Mouse (Mus musculus) cerebellum, adult 2 months (tissue): Measurements from ENCODE around the gene Dpp7. TPM values are rescaled to one million over a fixed set of nuclear protein-coding genes. Genes with fewer than 3 reads are reported as not detected.

ENCODE experiments used
- DNase-seq, 2 experiments: peaks; one replicate each; pipeline ENCODE4 v3.0.0; 2021
- H3K27ac ChIP-seq: fragments of 200-500 bp; 2 replicates; pipeline ENCODE4 v1.5.1; 2012; ENCODE audit warnings: low read length, control low read depth, inconsistent platforms; ENCODE audit not compliant: insufficient read depth
- H3K27me3 ChIP-seq: fragments of 200-500 bp; 2 replicates; pipeline ENCODE4 v1.6.1; 2012; ENCODE audit warnings: inconsistent platforms, mild to moderate bottlenecking, low read length, moderate library complexity; ENCODE audit not compliant: control insufficient read depth, insufficient read depth
- H3K4me1 ChIP-seq: fragments of 200-500 bp; 2 replicates; pipeline ENCODE4 v1.6.1; 2011; ENCODE audit warnings: low read length; ENCODE audit not compliant: control insufficient read depth, insufficient read depth
- H3K4me3 ChIP-seq: fragments of 200-500 bp; replicated peaks from 2 replicates; pipeline ENCODE3; 2011; ENCODE audit warnings: mild to moderate bottlenecking, low read depth, low read length, control low read depth; ENCODE audit not compliant: insufficient read depth
- CTCF ChIP-seq: fragments of 200-500 bp; IDR thresholded peaks from 2 replicates; pipeline ENCODE4 v1.5.1; 2011; ENCODE audit warnings: low read depth, mild to moderate bottlenecking, control low read depth, low read length, moderate library complexity, borderline replicate concordance; ENCODE audit not compliant: insufficient read depth
- POLR2A ChIP-seq: fragments of 200-500 bp; IDR thresholded peaks from 2 replicates; pipeline ENCODE4 v1.6.1; 2011; ENCODE audit warnings: low read length, control low read depth, borderline replicate concordance; ENCODE audit not compliant: insufficient read depth
- WGBS: fragments of 180-500 bp; shearing (Covaris S2); methylation state at CpG from one replicate; pipeline ENCODE4 v1.1.7; 2018; 5-methylcytosine and 5-hydroxymethylcytosine counted together
- polyA plus RNA-seq: library from polyadenylated mRNA; depleted of rRNA; stranded (reverse); fragments of >200 nt; gene quantifications from 2 replicates; pipeline ENCODE4 v1.2.3, GENCODE M21; 2012

Gene Dpp7
- polyA plus RNA-seq, 1 experiment: 63.1 TPM

- no peaks in the 10 kb centered on the region for H3K27me3 ChIP-seq
- no peak for DNase-seq
- WGBS: 78% methylated on average over 2 of the region's 2 CpGs
- no peak overlapping the region for H3K27ac ChIP-seq
- TF ChIP-seq POLR2A (no peak), CTCF (no peak)
- peaks cover 4% of the 10 kb centered on the region; the same call in 1 of the 2 replicates for H3K4me1 ChIP-seq
- no peak overlapping the region for H3K4me3 ChIP-seq
These were observed 22.6 kb downstream of the Dpp7 start for GRCm38 (mm10) chr2:25333569-25333968.

- TF ChIP-seq CTCF (no peak), POLR2A (peak; percentile 95)
- Histone ChIP-seq H3K4me1 (peaks cover 4% of the 10 kb centered on the region; the same call in 1 of the 2 replicates), H3K27me3 (no peaks in the 10 kb centered on the region), H3K4me3 (peak within 1 kb of the TSS; percentile 63), H3K27ac (peak within 1 kb of the TSS; percentile 20)
- under 1% methylated on average over 78 of the region's 78 CpGs for WGBS
- peak; percentile 99 for DNase-seq
These were observed 23.6 kb downstream of the Dpp7 start, which contains the start of gene Man1b1 for GRCm38 (mm10) chr2:25332286-25333160. TSS of gene Man1b1 (plus strand) at chr2:25332338.

- WGBS: 30% methylated on average over 9 of the region's 9 CpGs
- peaks cover 4% of the 10 kb centered on the region; the same call in 1 of the 2 replicates for H3K4me1 ChIP-seq
- no peaks in the 10 kb centered on the region for H3K27me3 ChIP-seq
- no peak overlapping the region for H3K27ac ChIP-seq
- no peak for DNase-seq
- no peak overlapping the region for H3K4me3 ChIP-seq
- TF ChIP-seq CTCF (no peak), POLR2A (no peak)
These were observed 24.7 kb downstream of the Dpp7 start for GRCm38 (mm10) chr2:25331470-25331869.

GRCm38 (mm10) chr2:25328440-25328839 lies 27.7 kb downstream of the Dpp7 start:
- Histone ChIP-seq H3K27me3 (no peaks in the 10 kb centered on the region), H3K27ac (no peak overlapping the region), H3K4me3 (no peak overlapping the region), H3K4me1 (peaks cover 2% of the 10 kb centered on the region; the same call in 1 of the 2 replicates)
- 22% methylated on average over 7 of the region's 7 CpGs for WGBS
- TF ChIP-seq CTCF (peak; percentile 75), POLR2A (no peak)
- DNase-seq: peak; percentile 54 to 63

- Histone ChIP-seq H3K4me1 (no peaks in the 10 kb centered on the region), H3K27ac (no peak overlapping the region), H3K4me3 (no peak overlapping the region), H3K27me3 (no peaks in the 10 kb centered on the region)
- WGBS: 76% methylated on average over 2 of the region's 2 CpGs
- TF ChIP-seq POLR2A (no peak), CTCF (no peak)
- DNase-seq: no peak
These were observed 30.1 kb downstream of the Dpp7 start for GRCm38 (mm10) chr2:25326036-25326435.

- H3K27me3 ChIP-seq: no peaks in the 10 kb centered on the region
- no peak overlapping the region for H3K27ac ChIP-seq
- TF ChIP-seq POLR2A (no peak), CTCF (no peak)
- no peak overlapping the region for H3K4me3 ChIP-seq
- WGBS: 46% methylated on average over 2 of the region's 2 CpGs
- no peak for DNase-seq
- peaks cover 10% of the 10 kb centered on the region for H3K4me1 ChIP-seq
These were observed 36.1 kb downstream of the Dpp7 start for GRCm38 (mm10) chr2:25320084-25320483.

GRCm38 (mm10) chr2:25318971-25319773 lies 37.0 kb downstream of the Dpp7 start, which contains the start of gene Grin1:
TSS of gene Grin1 (minus strand) at chr2:25319187.
- no peak for TF ChIP-seq CTCF
- TF ChIP-seq POLR2A: peak; percentile 97
- Histone ChIP-seq H3K27me3 (no peaks in the 10 kb centered on the region), H3K4me3 (peak within 1 kb of the TSS; percentile 68), H3K27ac (peak within 1 kb of the TSS; percentile 87), H3K4me1 (peaks cover 14% of the 10 kb centered on the region)
- DNase-seq: peak; percentile 89 to 92
- WGBS: 9% methylated on average over 58 of the region's 58 CpGs
